Mouse (Mus musculus) c-Kit-positive CD71-positive TER-119-positive erythroid progenitor cells, embryonic 14.5 days (primary cell): ENCODE data around the gene Catsperz.
"Not testable (repeated sequence)": the region's sequence is repeated elsewhere in the genome, so short reads cannot be mapped to it uniquely, and the experiment has no call there.

Source experiments
- DNase-seq: peaks from one replicate; pipeline ENCODE4 v3.0.0-alpha.2; 2013; ENCODE audit warnings: low spot score

Gene Catsperz

DNA sequence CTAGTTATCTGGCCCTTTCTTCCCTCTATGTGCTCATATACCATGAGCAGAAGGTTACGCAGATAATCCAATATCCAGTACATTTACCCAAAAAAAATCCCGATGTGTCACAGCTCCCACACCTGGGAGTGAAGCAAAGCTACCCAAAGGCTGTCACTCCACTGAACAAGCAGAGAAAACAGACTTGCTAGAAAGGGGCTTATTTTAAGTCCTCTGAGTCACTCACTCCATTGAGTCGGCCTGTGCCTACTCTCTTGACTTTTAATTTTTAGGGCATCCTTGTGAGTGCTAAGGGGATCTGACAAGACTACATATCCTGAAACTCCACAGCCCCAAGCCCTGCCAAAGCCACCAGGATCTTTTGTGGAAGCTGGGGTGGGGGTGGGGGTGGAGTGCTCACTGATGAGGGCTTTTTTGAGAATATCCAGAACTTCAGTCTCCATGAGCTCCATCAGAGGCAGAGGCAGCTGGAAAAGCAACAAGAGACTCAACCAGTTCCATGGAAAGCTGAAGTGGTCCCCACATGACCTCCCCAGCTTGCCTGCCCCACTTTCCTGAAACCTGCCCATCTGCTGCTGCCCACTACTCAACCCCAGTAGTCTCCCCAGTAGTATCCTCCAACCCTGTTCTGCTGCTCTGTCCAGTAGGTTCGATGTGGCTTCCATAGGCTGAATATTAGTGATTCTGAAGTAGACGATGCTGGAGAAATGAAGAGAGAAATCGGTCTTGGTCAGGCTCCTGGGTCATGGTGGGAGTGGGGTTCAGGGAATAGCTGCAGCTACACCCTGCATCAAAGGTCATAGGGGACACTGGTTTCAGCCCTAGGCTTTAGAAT, 2.1 kb downstream of the Catsperz start:
- no peak for DNase-seq

DNA sequence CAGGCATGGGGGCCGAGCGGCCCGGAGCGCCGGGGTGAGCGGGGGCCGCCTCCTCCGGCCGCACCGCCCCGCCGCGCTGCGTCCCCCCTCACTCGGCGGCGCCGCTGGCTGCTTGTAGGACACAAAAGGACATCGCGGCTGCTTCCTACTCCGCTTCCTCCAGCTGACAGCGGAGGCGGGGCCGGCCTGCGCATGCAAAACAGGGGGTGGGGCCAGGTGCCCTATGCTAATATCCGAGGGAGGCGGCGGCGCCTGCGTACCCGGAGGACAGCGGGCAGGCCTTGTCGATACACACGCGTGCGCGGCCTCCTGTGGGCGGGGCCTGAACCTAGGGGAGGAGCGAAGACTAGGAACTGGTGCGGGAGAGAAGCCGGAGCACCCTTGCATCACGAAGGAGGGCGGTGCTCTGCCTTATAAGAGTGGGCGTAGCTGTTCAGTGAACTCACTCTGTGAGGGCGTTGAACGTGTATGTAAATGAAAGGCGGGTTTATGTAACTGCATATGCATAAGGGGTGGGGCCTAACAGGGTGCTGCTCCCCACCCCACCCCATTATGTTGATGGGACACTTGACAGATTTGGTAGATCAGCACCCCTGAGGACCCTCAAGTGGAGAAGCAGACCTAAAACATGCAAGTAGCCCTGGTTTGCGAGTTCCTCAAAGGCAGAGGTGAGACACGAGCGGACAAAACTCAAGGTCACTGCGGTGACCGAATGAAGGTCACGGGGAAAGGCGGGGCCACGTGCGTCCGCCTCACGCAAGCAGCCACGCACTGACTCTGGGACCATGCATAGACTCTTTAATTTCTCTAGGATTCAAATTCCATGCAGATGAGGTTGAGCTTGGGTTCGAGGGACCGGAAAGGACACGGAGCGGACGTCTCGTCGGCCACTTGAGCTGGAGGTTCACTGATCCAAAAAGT, 3.3 kb downstream of the Catsperz start, which contains the start of gene Esrra:
Gene Esrra, minus strand, starts transcription at position 167 of the 921 bp plus-strand sequence.
- peak; percentile 100 for DNase-seq

DNA sequence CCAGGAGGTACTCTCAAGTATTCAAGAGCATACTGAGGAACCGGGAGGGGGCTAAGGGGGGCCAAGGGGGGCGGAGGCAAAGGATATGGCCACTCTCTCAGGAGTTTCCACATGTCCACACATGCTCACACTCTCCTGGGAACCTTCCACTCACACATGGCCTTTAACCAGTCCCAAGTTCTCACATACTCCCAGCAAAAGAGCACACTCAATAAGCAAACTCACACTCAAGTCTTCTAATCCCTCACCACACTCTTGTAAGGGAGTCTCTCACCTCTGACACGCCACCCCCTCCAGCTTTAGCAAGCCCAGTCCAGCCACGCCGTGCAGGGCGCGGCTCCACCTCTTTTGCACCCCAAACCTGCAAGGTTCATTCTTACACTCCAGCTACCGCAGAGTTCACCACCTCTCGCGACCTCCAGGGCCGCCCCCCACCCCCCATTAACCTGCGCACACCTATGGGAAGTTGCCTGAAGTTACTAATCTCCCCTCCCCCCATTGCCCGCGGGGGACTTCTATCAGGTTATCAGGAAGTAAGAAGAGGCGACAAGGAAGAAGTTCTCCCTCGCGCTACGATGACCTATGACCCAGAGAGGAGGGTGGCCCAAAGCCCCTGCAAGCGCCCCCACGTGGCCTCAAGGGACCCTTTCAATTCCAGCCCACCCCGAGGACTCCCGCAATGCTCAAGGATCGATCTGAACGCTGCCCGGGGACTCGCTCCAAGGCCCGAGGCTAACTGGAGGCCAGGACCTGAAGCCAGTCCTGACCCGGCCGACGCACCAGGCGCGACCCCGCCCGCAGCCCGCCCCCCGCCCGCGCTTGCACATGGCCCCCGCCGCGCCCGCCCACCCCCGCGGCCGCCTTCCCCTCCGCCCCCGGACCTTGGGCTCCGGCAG, 4.2 kb downstream of the Catsperz start:
- DNase-seq = peak; percentile 37

DNA sequence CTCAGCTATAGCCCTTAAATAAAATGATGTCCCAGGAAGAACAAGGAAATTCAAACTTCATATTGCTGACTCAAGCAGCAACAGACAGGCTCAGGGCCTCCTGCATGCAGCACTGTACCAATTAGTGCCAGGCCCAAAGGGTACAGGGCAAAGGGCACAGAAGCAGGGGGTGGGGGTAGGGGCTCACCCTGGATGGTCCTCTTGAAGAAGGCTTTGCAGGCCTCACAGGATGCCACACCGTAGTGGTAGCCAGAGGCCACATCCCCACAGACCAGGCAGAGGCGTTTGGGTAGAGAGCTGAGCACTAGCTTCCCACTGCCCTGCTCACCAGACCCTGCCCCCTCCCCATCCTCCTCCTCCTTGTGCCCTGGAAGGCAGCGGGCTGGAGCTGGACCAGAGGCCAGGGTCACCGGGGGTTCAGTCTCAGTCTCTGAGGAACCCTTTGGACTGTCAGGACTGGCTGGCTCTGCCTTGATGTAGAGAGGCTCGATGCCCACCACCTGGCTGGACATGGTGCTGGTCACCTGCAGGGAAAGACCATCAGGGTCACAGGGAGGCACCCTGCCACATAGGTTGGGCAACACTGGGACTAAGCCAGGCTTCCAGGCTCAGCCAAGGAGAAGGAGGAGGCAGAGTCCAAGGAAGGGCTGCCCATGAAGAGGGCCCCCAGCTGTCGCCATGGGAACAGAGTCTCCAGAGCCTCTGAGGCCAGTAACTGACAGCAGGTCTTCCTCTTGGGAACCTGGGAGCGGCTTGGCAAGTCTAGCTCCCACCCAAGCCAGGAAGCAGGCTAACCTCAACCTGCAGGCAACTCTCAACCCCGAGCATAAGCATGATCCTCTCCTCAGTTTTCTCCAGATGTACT, 5.1 kb downstream of the Catsperz start:
- no peak for DNase-seq

DNA sequence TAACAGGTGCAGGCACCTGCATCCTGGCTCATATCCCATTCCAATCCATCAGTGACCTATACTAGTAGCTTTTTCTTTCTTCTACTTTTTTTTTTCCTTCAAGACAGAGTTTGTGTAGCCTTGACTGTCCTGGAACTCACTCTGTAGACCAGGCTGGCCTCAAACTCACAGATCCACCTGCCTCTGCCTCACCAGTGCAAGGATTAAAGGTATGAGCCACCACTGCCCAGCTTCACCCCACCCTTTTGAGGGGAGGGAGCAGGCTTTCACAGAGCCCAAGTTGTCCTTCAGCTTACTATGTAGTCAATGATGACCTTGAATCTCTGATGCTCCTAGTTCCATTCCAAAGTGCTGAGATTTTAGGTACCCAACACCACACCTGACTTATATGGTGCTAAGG, 5.7 kb downstream of the Catsperz start:
- DNase-seq = no peak

DNA sequence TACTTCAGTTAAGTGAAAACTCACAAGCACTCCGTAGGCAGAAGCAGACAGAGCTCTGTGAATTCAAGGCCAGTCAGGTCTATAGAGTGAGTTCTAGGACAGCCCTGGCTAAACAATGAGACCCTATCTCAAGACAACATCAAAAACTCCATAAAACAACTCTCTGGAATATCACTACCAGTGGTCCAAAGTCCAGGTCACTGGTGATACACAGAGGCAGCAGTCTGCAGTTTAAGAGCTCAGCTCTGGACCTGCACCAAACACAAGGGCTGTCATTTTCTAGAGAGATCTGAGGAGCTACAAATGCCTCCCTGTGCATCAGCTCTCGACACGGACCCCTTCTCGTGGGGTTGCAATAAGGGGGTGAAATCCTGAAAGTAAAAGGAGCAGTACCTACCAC, 6.9 kb downstream of the Catsperz start:
- DNase-seq = no peak

DNA sequence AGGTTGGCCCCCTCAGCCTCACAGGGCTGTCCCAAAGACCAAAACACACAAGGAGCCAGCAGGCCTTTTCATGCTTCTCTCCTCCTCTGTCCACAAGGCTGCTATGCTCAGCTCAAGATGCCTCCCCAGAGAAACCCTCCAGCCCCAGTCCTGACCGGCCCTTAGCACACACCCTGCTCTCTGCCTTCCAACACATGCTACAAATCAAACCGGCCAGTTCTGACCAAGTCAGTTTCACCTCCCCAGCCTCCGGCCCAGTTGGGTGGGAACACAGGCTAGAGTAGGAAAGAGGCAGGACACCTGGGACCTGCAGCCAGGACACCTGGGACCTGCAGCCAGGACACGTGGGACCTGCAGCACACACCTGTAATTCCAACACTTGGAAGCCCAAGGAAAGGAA, 8.7 kb downstream of the Catsperz start:
- DNase-seq = no peak

DNA sequence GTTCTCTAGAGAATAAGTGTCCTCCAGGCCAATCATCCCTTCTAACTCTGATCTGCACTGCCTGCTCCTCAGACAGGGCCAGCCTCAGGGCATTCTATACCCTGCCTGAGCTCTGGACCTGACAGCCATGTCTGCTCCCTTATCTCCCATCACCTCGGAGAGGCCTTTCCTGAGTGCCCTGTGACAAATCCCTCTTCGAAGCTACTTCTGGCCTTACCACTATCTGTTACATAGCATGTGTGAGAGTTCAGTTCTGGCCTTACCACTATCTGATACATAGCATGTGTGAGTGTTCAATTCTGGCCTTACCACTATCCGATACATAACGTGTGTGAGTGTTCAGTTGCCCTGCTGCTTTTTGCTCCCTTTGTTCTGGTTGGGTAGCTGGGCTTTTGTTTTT, 9.9 kb downstream of the Catsperz start:
- DNase-seq = peak; percentile 34

DNA sequence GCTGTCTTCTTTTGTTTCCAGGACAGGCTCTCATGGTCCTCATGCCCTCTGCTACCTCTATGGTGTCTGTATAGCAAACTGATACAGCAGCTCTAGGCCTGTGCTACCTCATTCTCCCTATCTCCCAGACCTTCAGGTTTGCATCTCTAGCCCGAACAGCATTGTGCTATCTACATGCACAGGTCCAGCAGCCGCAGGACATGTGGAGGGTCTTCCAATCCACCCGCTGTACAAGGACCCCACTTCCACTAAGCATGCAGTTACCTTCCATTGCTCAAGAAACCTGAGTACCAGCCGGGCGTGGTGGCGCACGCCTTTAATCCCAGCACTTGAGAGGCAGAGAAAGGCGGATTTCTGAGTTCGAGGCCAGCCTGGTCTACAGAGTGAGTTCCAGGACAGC, 10.6 kb downstream of the Catsperz start:
- no peak for DNase-seq

DNA sequence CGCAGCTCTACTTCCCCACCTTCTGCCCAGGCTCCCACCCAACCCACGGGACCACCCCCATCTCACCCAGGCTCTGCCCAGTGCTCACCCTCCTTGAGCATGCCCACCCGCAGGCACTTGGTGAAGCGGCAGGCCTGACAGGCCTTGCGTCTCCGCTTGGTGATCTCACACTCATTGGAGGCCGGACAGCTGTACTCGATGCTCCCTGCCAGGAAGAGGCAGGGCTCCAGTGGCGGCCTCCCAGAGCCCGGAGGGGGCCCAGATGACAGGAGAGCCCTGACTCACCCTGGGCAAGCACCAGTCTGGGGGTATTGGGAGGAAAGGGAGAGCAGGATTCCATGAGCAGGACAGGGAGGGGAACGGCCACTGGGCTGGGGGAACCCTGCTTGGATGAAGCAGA, 11.2 kb downstream of the Catsperz start:
- DNase-seq = no peak

DNA sequence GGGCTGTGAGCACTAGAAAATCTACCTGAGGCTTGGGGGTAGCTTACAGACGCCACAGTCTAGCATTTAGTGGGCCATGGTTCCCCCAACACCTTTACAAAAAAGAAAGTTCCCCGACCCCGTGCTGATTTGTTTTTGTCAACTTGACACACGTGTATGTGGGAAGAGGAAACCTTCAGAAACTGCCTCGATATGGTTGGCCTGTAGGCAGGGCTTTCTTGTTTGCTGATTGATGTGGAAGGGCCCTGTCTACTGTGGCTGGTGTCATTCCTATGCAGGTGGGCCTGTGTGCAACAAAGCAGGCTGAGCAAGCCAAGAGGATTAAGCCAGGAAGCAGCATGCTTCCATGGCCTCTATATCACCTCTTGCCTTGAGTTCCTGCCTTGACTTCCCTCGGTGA, 12.1 kb downstream of the Catsperz start:
- DNase-seq = no peak

DNA sequence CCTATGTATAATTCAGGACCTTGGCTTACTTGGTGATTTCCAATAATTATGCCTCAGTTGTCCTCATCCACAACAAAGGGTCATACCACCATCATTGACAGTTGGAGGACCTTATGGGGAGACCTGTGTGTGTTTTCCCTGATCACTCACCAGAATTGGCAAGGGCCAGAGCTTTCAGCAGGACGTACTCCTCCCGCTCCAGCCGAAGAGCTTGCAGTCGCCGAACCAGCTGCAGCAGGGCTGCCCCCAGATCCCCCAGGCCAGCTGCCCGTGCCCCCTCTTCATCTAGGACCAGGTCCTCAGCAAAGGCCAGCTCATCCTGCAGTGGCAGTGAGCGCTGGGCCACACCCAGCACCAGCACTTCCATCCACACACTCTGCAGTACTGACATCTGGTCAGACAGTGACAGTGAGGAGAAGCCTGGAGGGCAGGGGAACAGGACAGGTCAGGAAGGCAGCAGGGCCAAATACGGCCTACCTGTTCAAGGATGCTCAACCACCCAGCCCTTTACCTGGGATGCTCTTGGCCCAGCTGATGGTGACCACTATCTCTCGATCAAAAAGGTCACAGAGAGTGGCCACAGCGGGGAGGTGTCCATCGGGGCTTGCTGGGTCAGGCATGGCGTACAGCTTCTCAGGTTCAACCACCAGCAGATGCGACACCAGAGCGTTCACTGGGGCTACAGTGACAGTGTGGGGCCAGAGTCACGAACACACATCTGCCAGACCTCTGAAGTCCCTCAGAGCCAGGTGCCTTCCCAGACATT, 12.8 kb downstream of the Catsperz start:
- DNase-seq = no peak

DNA sequence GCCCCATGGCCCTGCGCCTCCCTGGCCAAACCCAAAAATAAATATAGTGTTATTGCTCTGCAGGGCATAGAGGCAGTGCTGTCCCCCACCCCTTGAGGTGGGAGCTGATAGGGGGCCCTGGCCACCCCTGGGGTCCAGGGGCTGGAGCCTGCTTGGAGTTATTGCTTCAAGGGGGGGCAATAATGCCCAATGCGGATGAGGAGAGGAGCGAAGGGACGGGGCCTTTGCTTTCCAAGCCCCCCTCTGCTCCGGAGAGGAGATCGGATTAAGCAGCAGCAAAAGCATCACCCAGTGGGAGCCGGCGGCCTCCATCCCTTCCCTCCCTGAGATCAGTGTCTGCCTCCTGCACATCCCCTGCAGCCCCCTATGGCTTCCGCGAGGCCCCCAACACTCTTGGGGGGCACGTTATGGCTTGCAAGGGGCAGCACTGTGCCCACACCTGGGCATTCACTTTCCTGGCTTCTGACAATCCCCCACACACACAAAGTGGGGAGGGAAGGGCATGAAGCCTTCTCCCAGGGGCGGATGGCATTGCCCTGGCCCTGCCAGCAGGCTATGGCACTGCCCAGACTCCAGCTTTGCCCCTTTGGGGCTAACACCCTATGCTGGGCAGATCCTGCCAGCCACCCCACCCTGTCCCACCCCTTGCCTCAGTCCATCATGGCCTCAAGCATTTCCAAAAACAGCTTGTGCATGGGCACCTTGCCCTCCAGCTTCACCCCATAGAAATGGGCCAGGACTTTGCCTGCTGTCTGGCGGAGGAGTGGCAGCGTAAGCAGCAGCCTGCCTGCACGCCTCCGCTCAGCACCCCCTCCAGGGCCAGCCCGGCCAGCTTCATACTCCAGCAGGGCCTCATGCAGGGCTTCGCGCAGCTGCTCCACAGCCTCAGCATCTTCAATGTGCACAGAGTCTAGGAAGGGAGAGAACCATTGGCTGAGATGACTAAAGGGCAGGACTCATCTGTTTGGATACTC, 13.8 kb downstream of the Catsperz start:
- no peak for DNase-seq

DNA sequence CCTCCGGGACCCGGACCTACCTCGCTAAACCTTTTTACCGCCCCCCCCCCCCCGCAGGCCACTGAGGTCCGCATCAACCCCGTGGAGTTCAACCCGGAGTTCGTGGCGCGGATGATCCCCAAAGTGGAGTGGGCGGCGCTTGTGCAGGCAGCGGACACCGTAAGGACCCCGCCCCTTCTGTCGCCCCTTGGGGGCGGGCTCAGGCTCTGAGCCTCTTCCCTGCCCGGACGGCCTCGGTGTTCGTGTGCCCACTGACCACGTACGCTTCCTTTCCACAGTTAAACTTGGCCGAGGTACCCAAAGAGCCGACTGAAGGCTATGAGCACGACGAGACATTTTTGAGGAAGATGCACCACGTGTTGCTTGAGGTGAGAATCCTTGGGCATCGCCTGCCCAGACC, 14.9 kb downstream of the Catsperz start:
- not testable (repeated sequence) for DNase-seq

DNA sequence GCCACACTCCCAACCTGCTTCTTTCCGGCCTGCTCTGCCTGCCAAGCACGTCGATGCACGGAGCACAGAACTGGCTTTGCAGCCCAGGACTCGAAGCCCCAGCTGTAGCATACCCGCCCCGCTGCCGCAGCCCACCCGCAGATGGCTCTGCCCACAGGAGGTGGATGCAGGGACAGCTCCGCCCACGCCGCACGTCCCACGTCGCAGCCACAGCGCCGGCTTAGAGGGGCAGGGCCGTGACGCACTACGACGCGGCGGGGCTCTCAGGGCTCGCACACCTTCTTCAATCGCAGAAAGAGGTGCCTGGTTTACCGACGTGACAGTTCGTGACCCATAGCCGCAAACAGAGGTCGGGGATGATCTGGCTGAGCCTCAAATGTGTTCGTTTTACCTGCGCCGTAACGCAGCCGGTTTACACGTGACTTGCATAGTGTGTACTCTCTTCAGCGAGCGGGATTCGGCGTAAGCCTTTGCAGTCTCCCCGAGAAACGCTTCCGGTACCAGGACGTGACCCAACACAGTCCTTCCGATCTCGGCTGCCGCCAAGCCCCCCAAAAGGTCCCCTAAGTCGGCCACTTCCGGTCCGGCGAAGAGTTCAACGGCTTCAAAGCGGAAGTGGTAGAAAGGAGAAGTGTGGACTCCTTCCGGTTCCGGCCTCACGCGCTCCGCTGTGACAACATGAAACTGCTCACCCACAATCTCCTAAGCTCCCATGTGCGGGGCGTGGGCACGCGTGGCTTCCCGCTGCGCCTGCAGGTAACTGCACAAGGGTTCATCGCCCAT, 15.5 kb downstream of the Catsperz start, which contains the start of the genes Trmt112 and Prdx5:
Gene Trmt112, plus strand, starts transcription at position 192 of the 783 bp plus-strand sequence.
Gene Prdx5, minus strand, starts transcription at position 600 of the 783 bp plus-strand sequence.
- DNase-seq = peak; percentile 79

DNA sequence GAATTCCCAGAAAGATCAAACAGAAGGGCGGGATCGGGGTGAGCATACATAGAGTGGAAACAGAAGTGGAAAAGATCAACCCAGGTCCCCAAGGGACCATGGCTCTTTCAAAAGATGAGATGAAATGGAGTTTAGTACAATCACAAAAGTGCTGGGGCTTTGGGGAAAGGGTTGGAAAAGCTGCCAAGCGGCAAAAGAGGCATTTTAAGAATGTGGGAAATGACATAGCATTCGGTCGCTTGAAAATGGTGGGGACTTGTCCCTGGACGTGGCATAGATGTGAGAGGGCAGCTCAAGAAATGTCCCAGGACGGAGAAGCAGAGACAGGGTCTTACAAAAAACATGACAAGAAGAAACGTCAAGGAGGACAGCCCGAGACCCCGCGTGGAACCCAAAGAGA, 16.2 kb downstream of the Catsperz start:
- DNase-seq = no peak

DNA sequence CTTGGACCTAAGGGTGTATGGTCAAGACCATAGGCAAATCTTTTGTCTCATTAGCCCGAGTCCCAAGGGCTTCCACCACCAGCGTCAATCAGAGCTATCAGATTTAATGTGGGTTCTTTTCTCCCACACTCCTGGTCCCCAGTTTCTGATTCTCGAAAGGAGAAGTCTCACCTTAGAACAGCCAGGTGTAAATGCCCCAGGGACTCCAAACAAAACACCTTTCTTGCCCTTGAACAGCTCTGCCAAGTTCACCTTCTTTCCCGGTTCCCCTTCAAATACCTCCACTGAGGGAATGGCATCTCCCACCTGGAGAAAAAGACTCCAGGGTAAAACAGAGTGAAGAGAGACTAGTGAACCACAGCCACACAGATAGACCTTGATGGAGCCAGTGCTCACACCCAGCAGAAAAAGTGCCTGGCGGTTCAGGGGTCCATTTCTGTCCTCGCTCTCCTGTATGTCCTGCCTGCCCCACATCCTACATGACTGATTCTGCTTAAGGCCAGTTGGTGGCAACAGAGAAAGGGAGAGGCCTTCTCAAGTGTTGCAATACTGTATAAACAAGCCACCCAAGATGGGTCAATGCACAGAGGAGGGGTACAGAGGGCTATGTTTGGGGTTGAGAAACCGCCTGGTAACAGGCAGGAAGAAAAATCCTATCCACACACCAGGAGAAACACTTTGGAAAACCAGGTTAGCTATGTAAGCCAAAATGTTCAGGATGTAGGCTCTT, 17.2 kb downstream of the Catsperz start:
- DNase-seq = no peak
